Mouse (Mus musculus) gastrocnemius, adult 2 months (tissue): ENCODE data around the gene Megf11. TPM values are rescaled to one million over a fixed set of nuclear protein-coding genes. Genes with fewer than 3 reads are reported as not detected.
"Not testable (repeated sequence)": the region's sequence is repeated elsewhere in the genome, so short reads cannot be mapped to it uniquely, and the experiment has no call there.

Experiments
- DNase-seq: peaks from one replicate; pipeline ENCODE4 v3.0.0; 2022
- H3K27ac ChIP-seq: fragments of 200-600 bp; 2 replicates; pipeline ENCODE4 v1.8.1; 2022; ENCODE audit warnings: mild to moderate bottlenecking
- H3K4me3 ChIP-seq: fragments of 200-600 bp; 2 replicates; pipeline ENCODE4 v1.8.1; 2022; ENCODE audit warnings: mild to moderate bottlenecking, moderate library complexity
- CTCF ChIP-seq: fragments of 200-600 bp; IDR thresholded peaks from 2 replicates; pipeline ENCODE4 v1.8.1; 2022; ENCODE audit warnings: antibody characterized with exemption, mild to moderate bottlenecking, moderate library complexity
- intact Hi-C: fragments of 180-260 bp; cut with DNase I; formaldehyde crosslinking; loops from one replicate; pipeline ENCODE4 v1.15.1; 2025
- total RNA-seq, 2 experiments: library from RNA; stranded (reverse); gene quantifications; 2 replicates each; pipeline ENCODE4 v1.2.3; 2021

The Megf11 gene
- total RNA-seq, 2 experiments from 2014 or later, result 0.25 to 0.46 TPM

DNA sequence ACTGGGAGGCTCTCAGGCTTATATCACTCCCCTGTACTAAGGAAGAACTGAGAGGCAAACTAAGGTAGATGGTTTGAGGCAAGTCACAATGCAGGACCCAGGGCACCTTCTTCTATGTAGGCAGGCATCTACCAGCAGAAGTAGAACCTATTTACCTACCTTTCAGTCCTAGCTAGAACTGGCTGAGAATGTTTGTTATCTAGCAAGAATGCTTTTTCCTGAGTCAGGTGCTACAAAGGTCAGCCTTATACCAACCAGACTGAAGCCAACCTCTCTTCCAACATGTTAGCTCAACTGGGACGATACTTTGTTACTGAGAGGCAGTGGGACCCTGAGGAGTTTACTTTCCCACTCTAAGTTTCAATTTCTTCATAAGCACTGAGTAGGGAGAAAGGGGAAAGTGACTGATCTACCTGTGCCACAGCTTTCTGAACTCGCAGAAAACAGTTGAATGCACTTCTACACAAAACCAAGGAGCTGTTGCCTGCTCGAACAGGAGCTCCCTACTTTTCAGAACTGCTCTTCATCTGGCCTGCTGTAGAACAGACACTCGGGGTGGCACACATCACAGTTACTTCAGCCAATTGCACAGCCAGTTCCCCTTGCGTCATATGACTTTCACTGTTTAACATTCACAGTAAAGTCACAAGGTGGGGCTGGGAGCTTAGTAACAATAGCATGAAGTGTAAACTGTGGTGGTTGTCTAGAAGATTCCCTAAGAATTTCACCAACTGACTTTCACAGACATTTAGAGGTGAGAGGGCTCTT lies 318.8 kb downstream of the Megf11 start:
- H3K27ac ChIP-seq, result no peak overlapping the region
- intact Hi-C loops, result no loop called here
- no peak for TF ChIP-seq CTCF

DNA sequence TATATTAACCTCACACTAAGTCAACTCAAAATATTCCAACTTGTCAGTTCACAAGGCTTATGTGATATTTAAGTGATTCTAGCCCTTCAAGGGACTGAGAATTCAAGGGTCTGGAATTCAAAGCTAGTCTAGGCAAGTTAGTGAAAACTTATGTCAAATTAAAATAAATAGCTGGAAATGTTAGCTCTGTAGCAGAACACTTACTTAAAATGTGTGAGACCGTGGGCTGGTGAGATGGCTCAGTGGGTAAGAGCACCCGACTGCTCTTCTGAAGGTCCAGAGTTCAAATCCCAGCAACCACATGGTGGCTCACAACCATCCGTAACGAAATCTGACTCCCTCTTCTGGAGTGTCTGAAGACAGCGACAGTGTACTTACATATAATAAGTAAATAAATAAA lies 324.9 kb downstream of the Megf11 start:
- H3K4me3 ChIP-seq, DNase-seq, intact Hi-C loops, H3K27ac ChIP-seq: not testable (repeated sequence)

More for the DNA sequence above, 318.8 kb downstream of the Megf11 start:
- H3K4me3 ChIP-seq, result no peak overlapping the region
- no peak for DNase-seq

DNA sequence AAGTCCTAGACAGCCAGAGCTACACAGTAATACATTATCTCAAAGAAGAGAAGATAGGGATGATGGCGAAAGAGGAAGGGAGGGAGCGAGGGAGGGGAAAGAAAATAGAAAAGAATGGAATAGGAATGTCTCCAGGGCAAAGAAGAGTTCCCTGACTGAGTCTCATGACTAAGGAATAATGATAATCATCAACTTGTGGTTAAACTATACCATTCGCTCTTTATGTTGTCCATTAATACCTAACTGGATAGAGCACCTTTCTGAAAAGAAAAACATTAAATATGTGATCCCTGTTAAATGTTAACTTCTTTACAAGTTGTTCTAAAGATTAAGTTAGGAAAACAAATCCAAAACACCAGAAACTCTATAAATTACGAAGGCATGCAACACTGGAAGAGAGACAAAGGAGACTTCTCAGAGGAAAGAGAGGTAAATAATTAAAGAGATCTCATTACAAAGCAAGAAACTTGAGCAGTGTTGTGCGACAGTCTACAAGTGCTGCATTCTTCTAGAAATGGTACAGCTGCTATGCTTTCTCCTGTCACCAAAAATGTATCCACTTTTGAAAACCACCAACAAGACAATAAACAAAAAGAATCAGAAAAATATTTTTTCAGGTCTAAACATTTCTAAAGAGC lies 334.2 kb downstream of the Megf11 start:
- intact Hi-C loops, result no loop called here
- TF ChIP-seq CTCF, result no peak
- Histone ChIP-seq H3K27ac (no peak overlapping the region), H3K4me3 (no peak overlapping the region)
- no peak for DNase-seq

DNA sequence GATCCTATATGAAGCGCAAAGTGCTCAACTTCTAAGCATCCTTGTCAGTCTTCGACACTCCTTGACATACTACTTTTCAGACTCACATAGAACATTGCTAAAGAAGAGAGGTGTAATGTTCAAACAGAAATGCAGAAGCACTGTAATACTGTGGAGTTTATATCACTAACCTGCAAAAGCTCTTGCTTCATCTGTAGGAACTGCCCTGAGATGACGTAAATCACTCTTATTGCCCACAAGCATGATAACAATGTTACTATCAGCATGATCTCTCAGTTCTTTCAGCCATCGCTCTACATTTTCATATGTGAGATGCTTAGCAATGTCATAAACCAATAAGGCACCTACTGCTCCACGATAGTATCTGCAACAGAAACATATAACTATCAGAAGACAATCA lies 341.0 kb downstream of the Megf11 start:
- Histone ChIP-seq H3K27ac (no peak overlapping the region), H3K4me3 (no peak overlapping the region)
- no peak for TF ChIP-seq CTCF
- DNase-seq, result no peak
- intact Hi-C loops, result no loop called here

DNA sequence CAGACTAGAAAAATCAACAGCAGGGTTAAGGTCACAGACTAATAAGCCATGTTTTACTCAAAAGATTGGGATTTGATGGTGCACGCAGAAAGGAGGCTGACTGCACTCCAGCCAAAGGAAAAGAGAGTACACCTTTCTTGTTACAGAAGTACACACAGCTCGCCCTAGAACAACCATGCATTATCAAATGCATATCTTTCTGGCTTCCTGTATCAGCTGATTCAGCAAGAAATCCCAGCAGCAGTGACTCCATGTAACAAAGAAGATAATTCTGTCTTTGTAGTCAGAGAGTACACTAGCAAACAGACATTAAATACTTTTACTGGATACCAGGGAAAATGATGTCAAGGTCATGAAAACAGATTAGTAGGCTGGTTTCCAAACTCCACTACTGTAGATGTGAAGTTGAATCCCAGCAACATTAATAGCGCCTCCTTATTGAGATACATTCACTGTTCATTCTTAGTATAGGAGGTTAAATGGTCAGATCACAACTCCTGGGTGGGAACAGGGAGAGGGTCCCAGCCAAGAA lies 345.7 kb downstream of the Megf11 start:
- H3K27ac ChIP-seq, result no peak overlapping the region
- intact Hi-C loops, result no loop called here

DNA sequence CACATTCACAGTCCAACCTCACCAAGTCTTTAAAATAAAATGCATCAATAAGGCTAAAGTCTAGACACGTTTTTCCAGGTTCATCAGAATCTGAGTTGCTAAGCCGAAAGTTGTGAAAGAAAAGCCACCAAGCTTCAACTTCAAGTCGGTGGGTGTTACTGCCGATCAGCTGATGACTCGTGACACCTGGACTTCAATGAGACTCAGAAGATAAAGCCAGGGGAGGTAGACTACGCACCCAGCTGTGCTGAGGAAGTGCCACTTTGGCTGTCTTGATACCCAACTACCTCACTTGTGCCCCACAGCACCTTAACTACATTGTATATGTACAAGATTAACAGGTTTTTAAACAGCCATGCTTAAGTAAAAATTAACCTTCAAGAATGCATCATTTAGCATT lies 348.7 kb downstream of the Megf11 start:
- DNase-seq, result no peak
- Histone ChIP-seq H3K4me3 (peak overlapping the region; percentile 15), H3K27ac (peak overlapping the region; percentile 98)
- no peak for TF ChIP-seq CTCF
- intact Hi-C loops, result no loop called here

More for the DNA sequence above, 345.7 kb downstream of the Megf11 start:
- H3K4me3 ChIP-seq, result no peak overlapping the region
- DNase-seq, result no peak
- TF ChIP-seq CTCF, result no peak

DNA sequence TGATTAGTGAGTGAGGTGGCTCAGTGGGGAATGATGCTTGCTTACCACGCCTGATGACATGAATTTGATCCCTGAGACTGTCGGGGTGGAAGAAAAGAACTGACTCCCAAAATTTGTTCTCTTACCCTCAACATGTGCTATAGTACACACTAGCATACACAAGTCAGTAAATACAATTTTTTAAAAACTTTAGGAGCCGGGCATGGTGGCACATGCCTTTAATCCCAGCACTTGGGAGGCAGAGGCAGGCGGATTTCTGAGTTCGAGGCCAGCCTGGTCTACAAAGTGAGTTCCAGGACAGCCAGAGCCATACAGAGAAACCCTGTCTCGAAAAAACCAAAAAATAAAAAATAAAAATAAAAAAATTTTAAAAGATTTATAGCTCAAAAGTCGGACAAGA lies 349.6 kb downstream of the Megf11 start:
- H3K27ac ChIP-seq, result peak overlapping the region; percentile 98
- peak overlapping the region; percentile 5 for H3K4me3 ChIP-seq
- intact Hi-C loops, result loop anchor here (5.0 kb wide), 1 partner anchor 77 kb away; the partner anchor contains the start of gene Dennd4a
- not testable (repeated sequence) for DNase-seq

DNA sequence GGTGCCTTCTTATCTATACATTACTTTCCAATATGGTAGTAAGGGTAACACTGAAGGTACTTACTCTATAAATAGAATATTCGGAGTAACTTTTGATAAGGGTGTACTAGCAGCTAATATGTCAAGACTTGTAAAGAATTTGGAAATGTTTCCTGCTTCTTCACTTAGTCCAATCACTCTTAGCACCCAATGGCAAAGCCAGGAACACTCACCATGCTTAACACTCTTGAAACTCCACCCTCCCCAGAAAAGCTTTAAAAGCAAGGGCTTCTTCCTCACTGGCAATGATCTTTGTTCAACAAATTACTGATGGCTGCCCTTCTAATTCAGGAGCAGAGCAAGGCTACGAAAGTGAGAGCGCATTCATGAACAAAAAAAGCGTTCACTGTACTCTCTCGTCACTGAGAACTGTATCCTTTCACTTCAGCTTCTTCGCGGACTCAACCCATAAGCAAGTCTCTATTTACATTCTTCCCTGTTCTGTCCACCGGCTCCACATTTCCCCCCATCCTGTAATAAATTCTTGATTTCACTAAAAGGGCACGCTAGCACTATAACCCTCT lies 350.7 kb downstream of the Megf11 start:
- DNase-seq, result no peak
- intact Hi-C loops, result loop anchor here (5.0 kb wide), 1 partner anchor 76 kb away; the partner anchor contains the start of gene Dennd4a
- no peak for TF ChIP-seq CTCF
- Histone ChIP-seq H3K27ac (peak overlapping the region; percentile 98), H3K4me3 (peak overlapping the region; percentile 99)

DNA sequence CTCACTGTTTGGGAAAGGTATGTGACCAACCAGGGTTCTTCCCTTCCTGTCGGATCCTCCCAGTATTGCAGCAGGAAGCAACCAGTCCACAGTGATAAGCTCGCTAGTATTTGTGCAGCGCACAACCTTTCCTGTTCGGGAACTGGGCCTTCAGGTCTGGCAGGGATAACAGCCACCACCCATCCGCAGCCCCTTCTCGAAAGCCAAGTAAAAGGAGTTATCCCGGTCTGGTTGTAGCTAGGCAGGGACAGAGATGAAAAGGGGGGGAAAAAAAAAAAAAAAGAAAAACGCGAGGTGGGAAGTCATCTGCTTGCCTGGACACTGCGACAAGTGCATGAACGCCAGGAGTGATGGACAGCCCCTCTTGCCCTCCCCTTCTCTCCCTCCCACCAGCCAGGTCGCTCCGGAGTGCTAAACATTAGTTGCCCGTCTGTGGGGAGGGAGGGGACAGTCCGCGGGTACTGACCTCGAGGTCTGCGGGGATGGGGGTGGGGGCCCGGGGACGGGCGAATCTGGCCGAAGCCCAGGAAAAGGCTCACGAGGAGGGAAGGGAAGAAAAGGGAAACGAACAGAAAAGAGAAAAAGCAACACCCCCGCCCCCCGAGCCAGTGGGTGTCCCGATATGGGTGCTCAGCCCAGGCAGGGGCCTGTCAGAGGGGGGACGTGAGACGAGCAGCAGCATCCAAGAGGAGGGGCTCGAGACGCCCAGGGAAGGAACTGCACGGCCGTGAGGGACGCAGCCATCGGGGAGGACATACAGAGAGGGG lies 351.4 kb downstream of the Megf11 start:
- intact Hi-C loops, result loop anchor here (5.0 kb wide), 1 partner anchor 75 kb away; the partner anchor contains the start of gene Dennd4a
- DNase-seq, result peak; percentile 67
- H3K27ac ChIP-seq, result peak overlapping the region; percentile 98
- peak overlapping the region; percentile 99 for H3K4me3 ChIP-seq
- peak; percentile 36 for TF ChIP-seq CTCF

DNA sequence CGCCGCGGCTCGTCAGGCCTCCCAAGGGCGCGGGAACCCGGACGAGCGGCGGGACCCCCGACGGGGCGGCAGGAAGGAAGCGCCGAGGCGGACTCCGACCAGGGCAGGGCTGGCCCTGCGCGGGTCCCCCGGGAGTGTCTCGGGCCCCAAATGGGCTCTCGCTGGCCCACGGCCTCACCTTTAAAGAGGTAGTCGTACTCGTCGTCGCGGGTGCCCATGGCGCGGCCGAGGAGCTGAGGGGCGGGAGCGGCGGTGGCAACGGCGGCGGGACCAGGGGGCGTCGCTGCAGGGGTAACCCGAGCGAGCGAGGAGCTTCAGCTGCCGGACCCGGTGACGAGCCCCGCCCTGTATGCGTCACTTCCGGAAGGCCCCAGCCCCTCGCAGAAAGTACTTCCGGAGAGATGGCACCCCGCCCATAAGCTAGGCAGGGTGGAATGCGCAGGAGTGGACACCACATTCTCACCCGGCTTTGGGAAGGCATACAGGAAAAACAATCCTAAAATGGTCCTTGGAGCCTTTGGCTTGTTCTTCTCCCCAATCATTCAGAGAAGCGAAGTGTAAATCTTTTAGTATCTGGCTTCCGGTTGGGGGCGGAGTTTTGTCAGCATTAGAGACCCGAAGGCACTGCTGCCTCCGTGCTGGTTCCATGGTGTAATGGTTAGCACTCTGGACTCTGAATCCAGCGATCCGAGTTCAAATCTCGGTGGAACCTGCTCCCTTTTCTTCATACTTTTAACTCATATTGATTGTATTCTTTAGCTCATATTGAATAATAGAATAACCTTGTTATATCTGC lies 352.2 kb downstream of the Megf11 start, which contains the start of gene Rab11a:
Rab11a (minus strand) TSS at position 353 of the 796 bp plus-strand sequence.
- peak within 1 kb of the TSS; percentile 99 for H3K4me3 ChIP-seq
- peak; percentile 99 for DNase-seq
- intact Hi-C loops, result loop anchor here (5.0 kb wide), 1 partner anchor 75 kb away; the partner anchor contains the start of gene Dennd4a
- H3K27ac ChIP-seq, result peak within 1 kb of the TSS; percentile 98
- TF ChIP-seq CTCF, result peak; percentile 38

DNA sequence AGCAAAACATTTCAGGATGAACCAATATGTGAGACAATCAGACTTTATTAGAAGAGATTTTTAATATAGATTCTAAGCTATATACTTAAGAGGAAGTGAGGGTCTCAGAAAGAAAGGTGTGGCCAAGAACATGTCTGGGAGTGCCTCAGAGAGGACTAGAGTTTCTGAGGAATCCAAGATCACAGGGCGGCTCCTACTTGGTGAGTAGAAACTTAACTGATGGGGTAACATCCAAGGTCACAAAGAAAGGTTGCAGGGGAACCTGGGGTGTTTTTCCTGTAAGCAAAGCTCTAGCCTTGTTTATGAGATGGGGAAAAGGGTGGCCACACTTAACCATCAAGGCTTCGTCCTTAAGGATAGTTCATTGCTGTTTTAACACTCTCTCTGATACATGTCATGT lies 353.6 kb downstream of the Megf11 start:
- Histone ChIP-seq H3K27ac (no peak overlapping the region), H3K4me3 (no peak overlapping the region)
- TF ChIP-seq CTCF, result no peak
- intact Hi-C loops, result loop anchor here (5.0 kb wide), 1 partner anchor 73 kb away; the partner anchor contains the start of gene Dennd4a
- DNase-seq, result no peak
